Mouse (Mus musculus) brain, embryonic 14.5 days (tissue): ENCODE data around the gene Cox19.

Source experiments
- CTCF ChIP-seq: fragments of 200-500 bp; IDR thresholded peaks from 2 replicates; pipeline ENCODE4 v1.5.1; 2012; ENCODE audit warnings: inconsistent platforms, mild to moderate bottlenecking, moderate library complexity, borderline replicate concordance; ENCODE audit not compliant: insufficient read depth, insufficient read length; ENCODE audit errors: extremely low read depth
- POLR2A ChIP-seq: fragments of 200-500 bp; IDR thresholded peaks from 2 replicates; pipeline ENCODE4 v1.6.1; 2012; ENCODE audit warnings: mild to moderate bottlenecking, inconsistent platforms, borderline replicate concordance; ENCODE audit not compliant: poor library complexity, insufficient read depth, insufficient read length, severe bottlenecking; ENCODE audit errors: extremely low read depth

DNA sequence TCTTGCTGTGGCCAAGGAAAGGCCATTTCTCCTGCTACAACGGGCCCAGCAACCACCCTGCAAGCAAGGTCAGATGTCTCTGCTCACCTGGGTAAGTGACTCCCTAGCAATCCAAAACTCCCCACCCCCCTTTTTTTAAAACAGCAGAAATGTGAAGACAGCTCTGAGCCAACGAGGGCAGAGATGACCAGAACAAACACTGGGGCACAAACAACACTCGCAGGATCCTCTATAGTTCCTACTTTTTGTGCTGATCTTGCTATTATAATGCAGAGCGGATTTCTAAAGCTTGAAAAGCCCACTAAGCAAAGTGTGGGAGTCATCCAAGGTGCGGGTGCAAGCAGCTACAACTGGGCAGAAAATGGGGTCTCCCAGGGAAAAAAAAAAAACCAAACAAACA lies 19.9 kb upstream of the Cox19 start:
- TF ChIP-seq POLR2A (no peak), CTCF (no peak)
